Mouse (Mus musculus): Measurements from ENCODE around the gene Arhgap6. TPM values are rescaled to one million over a fixed set of nuclear protein-coding genes. Genes with fewer than 3 reads are reported as not detected.
A peak's percentile ranks its signal among the peaks of the same experiment; 100 is the strongest.

The Arhgap6 gene
- 1.9 and 2.0 TPM in 2 replicates for polyA plus RNA-seq (2015; fragmentation: Nextera tagmentation; extraction: Ambion mirVana)

DNA sequence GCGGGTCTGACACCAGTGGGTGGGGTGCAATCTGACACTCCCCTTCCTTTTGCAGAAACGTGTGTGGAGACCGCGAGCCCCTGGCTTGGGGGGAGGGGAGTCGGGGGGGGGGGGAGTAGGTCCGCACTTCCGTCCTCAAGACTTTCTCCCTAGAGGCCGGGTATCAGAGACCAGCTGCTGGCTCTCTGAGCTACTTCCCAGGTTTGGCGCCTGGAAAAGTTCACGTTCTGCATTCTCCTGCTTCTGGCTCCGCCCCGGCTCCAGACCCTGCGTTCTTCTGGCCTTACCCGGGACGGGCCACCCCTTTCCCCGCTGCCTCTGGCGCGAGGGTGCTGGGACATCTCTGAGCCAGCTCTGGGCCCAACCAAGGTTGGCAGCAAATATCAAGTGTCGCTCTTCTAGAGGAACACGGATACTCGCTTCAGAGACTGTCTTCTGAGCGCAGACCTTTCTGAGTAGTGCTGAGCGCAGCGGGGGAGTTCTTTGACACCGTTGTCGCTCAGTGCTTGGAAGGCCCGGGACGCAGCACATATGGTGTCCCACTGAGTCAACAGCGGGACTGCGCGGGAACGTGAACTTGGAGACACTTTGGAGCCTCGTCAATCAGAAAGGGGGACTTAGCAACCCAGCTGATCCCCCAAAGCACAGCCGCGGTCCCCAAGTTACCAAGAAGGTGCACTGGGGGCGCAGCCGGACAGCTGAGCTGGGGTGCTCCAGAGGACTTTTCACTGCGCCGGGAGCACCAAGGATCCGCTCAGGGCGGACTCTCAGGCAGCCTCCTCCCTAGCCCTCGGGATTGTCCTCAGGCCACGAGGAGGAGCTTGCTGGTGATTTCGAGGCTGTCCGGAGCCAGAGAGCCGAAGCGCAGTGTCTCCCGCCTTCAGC is at the start of gene Arhgap6:
Gene Arhgap6, plus strand, starts transcription at position 126 of the 885 bp plus-strand sequence.
- Histone ChIP-seq H3K9ac (ENCODE audit: low read depth, low read length) (no peak within 1 kb of the TSS), H3K4me2 (ENCODE audit: low read depth, low read length) (peak within 1 kb of the TSS; percentile 49), H3K27me3 (ENCODE audit: control insufficient read depth, insufficient read depth, low read depth, low read length) (peaks cover 21% of the 10 kb centered on the region), H3K4me3 (ENCODE audit: low read depth, low read length) (peak within 1 kb of the TSS; percentile 41), H3K4me1 (ENCODE audit: control insufficient read depth, low read depth, low read length) (no peaks in the 10 kb centered on the region), H3K27ac (ENCODE audit: low read length) (no peak within 1 kb of the TSS), H3K9me3 (replicated peaks; ENCODE audit: control insufficient read depth, low read length) (no peaks in the 10 kb centered on the region), H3K36me3 (ENCODE audit: control insufficient read depth, insufficient read depth) (no peaks in the 10 kb centered on the region)
- ATAC-seq (ENCODE audit: low read depth), result no peak
- WGBS (ENCODE audit: insufficient replicate concordance), result 19% methylated on average over 46 of the region's 48 CpGs

DNA sequence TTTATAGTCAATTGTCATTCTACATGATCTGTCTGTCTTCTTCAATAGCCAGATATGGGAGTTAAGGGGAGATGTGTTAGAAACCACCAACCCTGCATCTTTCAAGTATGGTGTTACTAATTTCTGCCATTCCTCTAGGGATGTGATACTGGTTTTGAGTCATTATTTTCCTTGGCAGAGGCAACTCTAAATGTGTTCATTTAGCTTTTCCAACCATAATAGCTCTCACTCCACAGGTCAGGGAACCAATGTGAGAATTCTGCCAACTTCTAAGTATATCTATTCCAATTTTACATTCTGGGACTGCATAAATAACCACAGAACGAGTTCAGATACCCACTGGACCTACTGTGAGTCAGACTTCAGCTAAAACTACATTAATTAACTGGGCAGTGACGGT is 47.9 kb upstream of the Arhgap6 start:
- H3K4me1 ChIP-seq (ENCODE audit: control insufficient read depth, low read depth, low read length), result no peaks in the 10 kb centered on the region
- H3K27me3 ChIP-seq (ENCODE audit: control insufficient read depth, insufficient read depth, low read depth, low read length), result no peaks in the 10 kb centered on the region; the same call in 1 of the 2 replicates
- H3K27ac ChIP-seq (ENCODE audit: low read length), result no peak overlapping the region
- H3K9ac ChIP-seq (ENCODE audit: low read depth, low read length), result no peak overlapping the region
- H3K4me3 ChIP-seq (ENCODE audit: low read depth, low read length), result no peak overlapping the region
- H3K4me2 ChIP-seq (ENCODE audit: low read depth, low read length), result no peak overlapping the region
- 25% methylated on average over 2 of the region's 2 CpGs for WGBS (ENCODE audit: insufficient replicate concordance)
- no peak for ATAC-seq (ENCODE audit: low read depth)
- H3K9me3 ChIP-seq (replicated peaks; ENCODE audit: control insufficient read depth, low read length), result no peaks in the 10 kb centered on the region
- no peaks in the 10 kb centered on the region for H3K36me3 ChIP-seq (ENCODE audit: control insufficient read depth, insufficient read depth)

DNA sequence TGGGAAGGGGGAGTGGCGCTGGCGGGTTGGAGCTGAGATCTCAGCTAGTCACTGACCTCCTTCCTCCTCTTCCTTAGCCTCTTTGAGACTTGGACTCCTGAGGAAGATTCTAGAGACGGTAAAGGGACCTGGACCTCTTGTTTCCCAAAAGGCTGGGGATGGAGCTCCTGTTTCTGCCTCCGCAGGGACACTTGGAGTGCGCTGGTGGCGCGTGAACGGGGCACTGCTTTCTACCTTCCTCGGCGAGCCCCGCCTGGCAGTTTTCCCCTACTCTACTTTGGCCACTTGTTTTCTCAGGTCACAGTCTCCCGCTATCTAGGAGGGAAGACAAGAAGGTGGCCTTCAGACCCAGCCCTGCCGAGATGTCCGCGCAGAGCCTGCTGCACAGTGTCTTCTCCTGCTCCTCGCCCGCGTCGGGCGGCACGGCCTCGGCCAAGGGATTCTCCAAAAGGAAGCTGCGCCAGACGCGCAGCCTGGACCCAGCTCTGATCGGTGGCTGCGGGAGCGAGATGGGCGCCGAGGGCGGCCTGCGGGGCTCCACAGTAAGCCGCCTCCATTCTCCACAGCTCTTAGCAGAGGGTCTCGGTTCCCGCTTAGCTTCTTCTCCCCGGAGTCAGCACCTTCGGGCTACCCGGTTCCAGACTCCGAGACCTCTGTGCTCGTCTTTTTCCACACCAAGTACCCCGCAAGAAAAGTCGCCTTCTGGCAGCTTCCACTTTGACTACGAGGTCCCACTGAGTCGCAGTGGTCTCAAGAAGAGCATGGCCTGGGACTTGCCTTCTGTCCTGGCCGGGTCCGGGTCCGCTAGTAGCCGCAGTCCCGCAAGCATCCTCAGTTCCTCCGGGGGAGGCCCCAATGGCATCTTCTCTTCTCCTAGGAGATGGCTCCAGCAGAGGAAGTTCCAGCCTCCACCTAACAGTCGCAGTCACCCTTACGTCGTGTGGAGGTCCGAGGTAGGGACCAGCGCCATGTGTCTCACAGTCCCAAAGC is 1.3 kb downstream of the Arhgap6 start:
- no peak for ATAC-seq (ENCODE audit: low read depth)
- H3K9ac ChIP-seq (ENCODE audit: low read depth, low read length), result no peak overlapping the region

DNA sequence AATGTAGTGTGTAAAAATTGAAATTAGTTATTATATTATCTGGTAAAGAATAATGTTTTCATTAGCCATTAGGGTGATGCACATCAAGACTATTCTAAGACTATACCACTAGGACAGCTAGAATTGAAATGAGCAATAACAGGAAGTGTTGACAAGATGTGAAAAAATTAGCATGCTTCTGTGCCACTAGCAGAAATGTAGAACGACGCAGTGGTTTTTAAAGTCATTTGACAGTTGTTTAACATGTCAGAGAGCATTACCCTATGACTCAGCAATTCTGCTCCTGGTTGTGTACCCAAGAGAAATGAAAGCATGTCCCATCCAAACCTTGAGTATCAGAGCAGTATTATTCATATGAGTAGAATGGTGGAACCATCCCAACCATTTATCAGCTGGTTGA is 9.8 kb downstream of the Arhgap6 start:
- Histone ChIP-seq H3K4me3 (ENCODE audit: low read depth, low read length) (no peak overlapping the region), H3K27me3 (ENCODE audit: control insufficient read depth, insufficient read depth, low read depth, low read length) (no peaks in the 10 kb centered on the region), H3K36me3 (ENCODE audit: control insufficient read depth, insufficient read depth) (no peaks in the 10 kb centered on the region), H3K9ac (ENCODE audit: low read depth, low read length) (no peak overlapping the region), H3K9me3 (replicated peaks; ENCODE audit: control insufficient read depth, low read length) (no peaks in the 10 kb centered on the region), H3K4me1 (ENCODE audit: control insufficient read depth, low read depth, low read length) (no peaks in the 10 kb centered on the region), H3K4me2 (ENCODE audit: low read depth, low read length) (no peak overlapping the region), H3K27ac (ENCODE audit: low read length) (no peak overlapping the region)
- no peak for ATAC-seq (ENCODE audit: low read depth)
- WGBS (ENCODE audit: insufficient replicate concordance), result 53% methylated on average over 2 of the region's 2 CpGs

More for the DNA sequence above, 1.3 kb downstream of the Arhgap6 start:
- WGBS (ENCODE audit: insufficient replicate concordance), result 22% methylated on average over 55 of the region's 55 CpGs
- Histone ChIP-seq H3K4me1 (ENCODE audit: control insufficient read depth, low read depth, low read length) (no peaks in the 10 kb centered on the region), H3K9me3 (replicated peaks; ENCODE audit: control insufficient read depth, low read length) (no peaks in the 10 kb centered on the region), H3K27me3 (ENCODE audit: control insufficient read depth, insufficient read depth, low read depth, low read length) (peaks cover 21% of the 10 kb centered on the region), H3K4me2 (ENCODE audit: low read depth, low read length) (peak overlapping the region; percentile 49), H3K4me3 (ENCODE audit: low read depth, low read length) (peak overlapping the region; percentile 41), H3K27ac (ENCODE audit: low read length) (no peak overlapping the region), H3K36me3 (ENCODE audit: control insufficient read depth, insufficient read depth) (no peaks in the 10 kb centered on the region)

DNA sequence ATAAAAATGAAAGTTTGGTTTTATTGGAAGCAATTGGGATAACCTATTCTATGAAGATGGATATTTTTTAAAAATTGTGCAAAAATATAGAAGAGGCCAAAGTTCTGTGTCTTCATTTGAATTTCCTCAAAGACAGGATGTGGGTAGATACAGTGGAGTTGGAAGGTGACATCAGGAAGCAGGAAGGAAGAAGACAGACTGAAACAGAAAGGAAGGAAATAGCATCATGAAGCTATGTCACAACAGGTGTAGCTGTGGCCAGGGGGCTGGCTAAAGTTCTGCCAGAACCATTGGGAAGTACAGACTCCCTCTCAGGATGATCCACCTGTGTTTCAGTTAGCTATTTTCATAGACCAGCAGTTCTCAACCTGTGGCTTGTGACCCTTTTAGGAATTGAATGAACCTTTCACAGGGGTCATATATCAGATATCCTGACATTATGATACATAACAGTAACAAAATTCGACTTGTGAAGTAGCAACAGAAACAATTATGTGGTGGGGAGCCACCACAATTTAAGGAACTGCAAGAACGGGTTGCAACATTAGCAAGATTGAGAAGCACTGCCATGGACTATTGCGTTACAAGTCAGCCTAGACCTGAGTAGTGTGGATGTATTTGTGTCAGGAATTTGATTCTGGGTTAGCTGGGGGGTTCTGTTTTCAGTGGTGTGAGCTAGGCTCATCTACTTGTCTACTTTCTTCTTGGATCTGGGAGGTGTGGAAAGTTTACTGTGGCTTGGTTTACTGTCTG is 15.8 kb downstream of the Arhgap6 start:
- Histone ChIP-seq H3K9me3 (replicated peaks; ENCODE audit: control insufficient read depth, low read length) (no peaks in the 10 kb centered on the region), H3K27me3 (ENCODE audit: control insufficient read depth, insufficient read depth, low read depth, low read length) (no peaks in the 10 kb centered on the region), H3K4me3 (ENCODE audit: low read depth, low read length) (no peak overlapping the region), H3K27ac (ENCODE audit: low read length) (no peak overlapping the region), H3K36me3 (ENCODE audit: control insufficient read depth, insufficient read depth) (no peaks in the 10 kb centered on the region), H3K4me2 (ENCODE audit: low read depth, low read length) (no peak overlapping the region), H3K9ac (ENCODE audit: low read depth, low read length) (no peak overlapping the region), H3K4me1 (ENCODE audit: control insufficient read depth, low read depth, low read length) (no peaks in the 10 kb centered on the region)
- 26% methylated on average over 3 of the region's 3 CpGs for whole genome bisulfite sequencing (ENCODE audit: insufficient replicate concordance)
- peak; percentile 35; the same call in 1 of the 2 replicates for ATAC-seq (ENCODE audit: low read depth)

DNA sequence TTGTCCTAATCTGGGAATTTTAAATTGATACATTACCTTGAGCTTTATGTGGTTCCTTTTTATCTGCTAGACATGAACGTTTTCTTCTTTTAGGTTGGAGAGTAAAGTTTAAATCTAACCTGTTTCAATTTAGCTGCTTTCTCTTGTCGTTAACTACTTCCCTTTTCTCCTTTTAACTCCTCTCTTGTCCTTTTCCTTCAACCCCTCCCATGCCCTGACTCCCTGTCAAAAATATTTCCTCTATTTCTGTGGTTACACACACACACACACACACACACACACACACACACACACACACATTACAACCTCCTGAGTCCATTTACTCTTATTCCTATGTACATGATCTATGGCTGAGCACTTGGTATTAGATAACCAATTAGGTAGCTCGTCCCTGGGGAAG is 24.0 kb downstream of the Arhgap6 start:
- no peak overlapping the region for H3K4me2 ChIP-seq (ENCODE audit: low read depth, low read length)
- no peak overlapping the region for H3K4me3 ChIP-seq (ENCODE audit: low read depth, low read length)
- 23% methylated on average over 3 of the region's 3 CpGs for WGBS (ENCODE audit: insufficient replicate concordance)
- no peaks in the 10 kb centered on the region for H3K27me3 ChIP-seq (ENCODE audit: control insufficient read depth, insufficient read depth, low read depth, low read length)
- no peak overlapping the region for H3K9ac ChIP-seq (ENCODE audit: low read depth, low read length)
- no peaks in the 10 kb centered on the region for H3K36me3 ChIP-seq (ENCODE audit: control insufficient read depth, insufficient read depth)
- no peaks in the 10 kb centered on the region for H3K4me1 ChIP-seq (ENCODE audit: control insufficient read depth, low read depth, low read length)
- no peak overlapping the region for H3K27ac ChIP-seq (ENCODE audit: low read length)
- no peaks in the 10 kb centered on the region for H3K9me3 ChIP-seq (replicated peaks; ENCODE audit: control insufficient read depth, low read length)
- ATAC-seq (ENCODE audit: low read depth), result no peak

DNA sequence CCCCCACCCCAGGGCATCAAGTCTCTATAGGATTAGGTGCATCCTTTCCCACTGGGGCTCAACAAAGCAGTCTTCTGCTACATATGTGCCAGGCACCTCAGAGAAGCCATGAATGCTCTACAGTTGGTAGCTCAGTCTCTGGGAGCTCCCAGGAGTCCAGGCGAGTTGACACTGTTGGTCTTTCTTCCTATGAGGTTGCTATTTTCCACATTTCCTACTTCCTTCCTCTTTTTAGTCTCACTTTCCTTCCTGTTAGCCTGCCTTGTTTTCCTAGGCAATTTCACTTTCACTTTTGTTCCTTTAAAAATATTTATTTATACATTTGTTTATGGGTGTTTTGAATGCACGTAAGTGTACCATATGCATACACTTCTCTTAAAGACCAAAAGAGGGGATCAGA is 29.3 kb downstream of the Arhgap6 start:
- no peak for ATAC-seq (ENCODE audit: low read depth)
- H3K9ac ChIP-seq (ENCODE audit: low read depth, low read length), result no peak overlapping the region
- no peak overlapping the region for H3K27ac ChIP-seq (ENCODE audit: low read length)
- H3K9me3 ChIP-seq (replicated peaks; ENCODE audit: control insufficient read depth, low read length), result no peaks in the 10 kb centered on the region
- H3K4me1 ChIP-seq (ENCODE audit: control insufficient read depth, low read depth, low read length), result no peaks in the 10 kb centered on the region
- no peak overlapping the region for H3K4me2 ChIP-seq (ENCODE audit: low read depth, low read length)
- H3K36me3 ChIP-seq (ENCODE audit: control insufficient read depth, insufficient read depth), result no peaks in the 10 kb centered on the region
- H3K4me3 ChIP-seq (ENCODE audit: low read depth, low read length), result no peak overlapping the region
- H3K27me3 ChIP-seq (ENCODE audit: control insufficient read depth, insufficient read depth, low read depth, low read length), result no peaks in the 10 kb centered on the region
- 56% methylated on average over 2 of the region's 2 CpGs for WGBS (ENCODE audit: insufficient replicate concordance)

DNA sequence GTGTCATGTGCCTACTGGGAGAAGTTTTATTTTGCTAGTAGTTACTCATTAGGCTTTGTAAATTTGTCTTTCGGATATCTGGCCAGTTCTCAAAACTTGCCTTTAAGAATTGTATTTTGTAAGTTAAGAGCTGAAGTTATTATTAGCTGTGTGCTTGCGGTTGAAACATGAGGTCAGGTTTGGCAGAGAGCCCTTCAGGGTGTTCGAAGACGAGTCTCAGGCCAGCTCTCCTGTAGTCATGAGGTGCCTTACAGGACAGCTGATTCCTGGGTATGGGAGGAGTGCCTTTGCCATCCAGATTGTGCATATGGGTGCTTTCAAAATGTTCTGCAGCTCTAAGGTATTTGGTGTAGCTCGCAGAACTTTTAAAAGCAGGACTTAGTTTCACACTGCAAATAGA is 37.4 kb downstream of the Arhgap6 start:
- Histone ChIP-seq H3K9me3 (replicated peaks; ENCODE audit: control insufficient read depth, low read length) (no peaks in the 10 kb centered on the region), H3K9ac (ENCODE audit: low read depth, low read length) (no peak overlapping the region), H3K27me3 (ENCODE audit: control insufficient read depth, insufficient read depth, low read depth, low read length) (no peaks in the 10 kb centered on the region), H3K4me3 (ENCODE audit: low read depth, low read length) (no peak overlapping the region), H3K36me3 (ENCODE audit: control insufficient read depth, insufficient read depth) (no peaks in the 10 kb centered on the region), H3K4me1 (ENCODE audit: control insufficient read depth, low read depth, low read length) (no peaks in the 10 kb centered on the region), H3K27ac (ENCODE audit: low read length) (no peak overlapping the region), H3K4me2 (ENCODE audit: low read depth, low read length) (no peak overlapping the region)
- 62% methylated on average over 5 of the region's 5 CpGs for WGBS (ENCODE audit: insufficient replicate concordance)
- no peak for ATAC-seq (ENCODE audit: low read depth)

Measured in liver, embryonic 16.5 days (tissue).